Mouse (Mus musculus): ENCODE results near the gene Efna5.

Gene Efna5

DNA sequence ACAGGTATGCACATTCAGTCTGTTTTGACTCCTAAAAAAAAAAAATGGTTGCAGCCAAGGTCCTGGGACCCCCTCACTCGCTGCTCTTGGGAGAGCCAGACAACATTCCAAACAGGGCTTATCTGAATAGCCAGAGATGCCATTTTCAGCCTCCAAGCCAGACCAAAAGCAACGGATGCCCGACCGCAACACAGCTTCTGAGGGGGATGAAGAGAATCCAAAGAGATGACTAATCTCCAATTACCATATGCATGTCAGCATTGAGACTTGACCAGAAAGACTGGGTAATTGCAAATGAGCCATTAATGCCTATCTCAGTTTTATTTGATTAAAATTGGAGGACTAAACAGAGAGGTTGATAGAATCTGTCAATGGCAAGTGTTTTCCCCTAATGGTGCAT, 188.9 kb downstream of the Efna5 start:
- DNase-seq = peak; percentile 62

DNA sequence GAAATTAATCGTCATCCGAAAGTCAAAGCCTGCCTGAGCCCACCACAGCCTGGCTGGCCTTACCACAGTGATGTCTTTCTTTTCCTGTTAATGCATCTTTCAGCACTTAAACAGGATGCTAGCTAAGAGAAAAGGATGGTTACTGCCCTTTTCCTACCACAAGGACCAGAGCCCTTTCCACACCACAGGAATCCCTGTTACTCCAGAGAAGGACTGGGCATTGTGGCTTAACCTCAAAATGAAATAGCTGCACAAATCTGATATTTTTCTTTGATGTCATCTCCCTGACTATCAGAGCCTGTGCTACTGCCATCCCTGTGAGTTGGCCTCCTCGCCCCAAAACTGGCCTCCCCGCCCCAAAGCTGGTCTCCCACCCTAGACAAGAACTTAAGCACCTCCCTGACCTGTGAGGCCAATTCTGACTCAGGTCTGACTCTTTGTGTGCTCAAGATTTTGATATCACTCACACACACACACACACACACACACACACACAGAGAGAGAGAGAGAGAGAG, 189.9 kb downstream of the Efna5 start:
- DNase-seq = peak; percentile 79

DNA sequence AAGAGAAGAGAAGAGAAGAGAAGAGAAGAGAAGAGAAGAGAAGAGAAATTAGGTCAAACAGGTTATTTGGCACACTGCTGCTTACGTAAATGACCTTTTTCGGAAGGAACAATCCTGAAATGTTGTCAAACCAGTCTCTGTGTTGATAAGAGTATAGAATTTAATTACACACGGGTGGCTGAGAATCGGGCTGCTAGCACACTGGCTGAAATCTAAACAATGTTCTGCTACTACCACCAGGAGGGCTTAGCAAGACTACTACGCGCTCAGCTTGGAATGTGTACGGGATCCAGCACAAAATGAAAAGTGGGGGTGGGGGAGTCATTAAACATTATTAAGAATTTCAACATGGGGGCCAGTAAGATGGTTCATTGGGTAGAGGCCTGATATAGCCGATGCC, 190.9 kb downstream of the Efna5 start:
- peak; percentile 19 for DNase-seq

DNA sequence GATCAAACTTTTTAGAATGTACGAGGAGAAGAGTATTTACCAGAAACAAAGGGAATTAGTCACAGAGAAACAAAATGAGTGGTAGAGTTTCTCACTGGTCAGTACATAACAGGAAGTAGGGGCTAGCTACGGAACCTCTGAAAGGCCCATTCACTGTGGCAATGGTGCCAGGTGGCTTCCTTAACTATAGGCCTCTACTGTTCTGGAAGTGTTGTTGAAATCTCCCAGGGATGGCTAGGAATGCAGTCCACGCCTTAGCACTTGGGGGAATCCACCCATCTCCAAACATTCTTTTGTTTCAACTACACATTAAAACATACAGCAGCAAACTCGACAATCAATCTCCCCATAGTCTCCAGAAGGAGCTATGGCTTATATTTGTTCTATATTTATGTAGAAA, 191.5 kb downstream of the Efna5 start:
- DNase-seq = peak; percentile 76

DNA sequence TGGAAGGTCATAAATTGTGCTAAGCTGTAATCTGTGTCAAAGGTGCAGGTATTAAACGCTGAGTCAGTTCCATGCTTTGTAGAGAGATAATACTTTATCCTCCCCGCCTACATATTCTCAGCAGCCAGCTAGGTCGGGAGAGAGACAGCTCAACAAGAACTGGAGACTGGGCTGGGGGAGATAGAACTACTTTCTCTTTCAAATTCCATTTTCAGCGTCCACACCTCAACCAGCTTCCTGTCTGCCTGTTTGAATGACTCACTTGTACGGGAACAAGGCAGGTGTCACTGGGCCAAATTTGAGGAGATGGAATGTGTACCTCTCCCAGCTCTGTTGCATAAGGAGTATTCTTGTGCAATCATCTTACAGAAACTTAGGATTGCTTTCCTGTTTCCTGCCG, 193.7 kb downstream of the Efna5 start:
- peak; percentile 97 for DNase-seq

DNA sequence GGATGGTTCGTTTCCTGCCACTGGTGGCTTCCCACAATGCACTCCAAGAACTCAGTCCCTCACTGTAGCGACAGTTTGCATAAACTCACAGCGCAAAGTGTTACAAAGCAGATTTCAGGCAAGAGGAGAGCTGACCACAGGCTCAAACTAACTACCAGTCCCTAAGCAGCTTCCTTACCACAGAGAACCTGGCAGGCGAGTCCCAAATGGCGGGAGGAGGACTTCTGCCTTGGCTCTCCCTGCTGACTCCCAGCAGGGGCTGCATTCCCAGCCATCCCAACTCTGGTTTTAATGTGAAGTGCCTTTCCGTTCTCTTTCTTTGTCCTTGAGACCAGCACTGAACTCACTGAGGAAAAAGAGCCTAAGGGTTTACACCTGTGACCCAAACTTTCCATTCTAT, 195.9 kb downstream of the Efna5 start:
- DNase-seq = peak; percentile 79

DNA sequence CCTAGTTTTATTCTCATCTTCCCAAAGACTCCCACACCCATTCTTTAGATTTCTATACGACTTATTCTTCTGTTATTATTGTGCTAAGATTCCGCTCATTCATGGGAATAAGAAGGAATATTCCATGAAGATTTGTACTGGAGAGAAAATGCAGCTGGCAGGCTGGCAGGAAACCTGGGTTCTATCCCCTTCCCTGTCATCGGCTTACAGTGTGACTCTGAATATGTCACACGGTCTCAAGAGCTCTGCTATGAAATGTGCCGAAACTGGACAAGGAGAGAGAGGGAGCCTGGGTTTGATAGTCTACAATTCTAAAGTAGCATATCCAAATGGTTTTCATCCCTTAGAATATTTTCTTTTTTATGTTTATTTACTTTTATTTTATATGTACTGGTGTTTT, 198.0 kb downstream of the Efna5 start:
- DNase-seq = peak; percentile 93

DNA sequence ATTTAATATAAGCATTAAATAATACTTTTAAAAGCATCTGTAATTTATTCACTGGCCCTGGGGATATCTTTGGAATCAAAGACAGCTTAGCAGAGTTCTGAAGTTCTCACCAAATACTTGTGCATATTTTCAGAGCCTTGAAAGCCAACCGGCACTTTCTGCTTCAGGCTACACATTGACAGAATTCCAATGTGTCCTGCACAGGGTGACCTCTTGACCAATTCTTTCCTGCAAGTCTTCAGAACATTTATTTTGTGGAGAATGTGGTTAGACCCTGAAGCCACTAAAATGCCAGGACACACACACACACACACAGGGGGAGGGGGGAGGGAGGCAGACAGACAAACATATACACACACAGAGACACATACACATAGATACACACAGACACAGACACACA, 199.4 kb downstream of the Efna5 start:
- peak; percentile 51 for DNase-seq

DNA sequence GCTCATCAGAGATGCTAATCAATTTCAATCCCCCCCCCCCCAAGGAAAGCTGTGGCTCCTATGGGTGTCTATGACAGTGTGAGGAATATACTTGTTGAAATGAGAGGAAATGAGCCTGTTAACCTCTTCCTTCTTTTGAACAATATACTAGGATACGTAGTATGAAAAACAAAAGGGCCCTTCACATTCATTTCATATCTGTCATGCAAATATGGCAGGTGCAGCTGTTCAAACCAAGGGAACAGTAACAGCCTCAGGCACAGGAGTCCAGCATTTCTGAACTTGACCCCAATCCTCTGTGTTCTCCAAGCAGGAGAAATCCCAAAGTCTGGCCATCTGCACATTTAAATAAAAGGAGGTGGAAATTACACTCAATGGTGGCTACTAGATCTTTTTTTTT, 200.4 kb downstream of the Efna5 start:
- peak; percentile 24 for DNase-seq

DNA sequence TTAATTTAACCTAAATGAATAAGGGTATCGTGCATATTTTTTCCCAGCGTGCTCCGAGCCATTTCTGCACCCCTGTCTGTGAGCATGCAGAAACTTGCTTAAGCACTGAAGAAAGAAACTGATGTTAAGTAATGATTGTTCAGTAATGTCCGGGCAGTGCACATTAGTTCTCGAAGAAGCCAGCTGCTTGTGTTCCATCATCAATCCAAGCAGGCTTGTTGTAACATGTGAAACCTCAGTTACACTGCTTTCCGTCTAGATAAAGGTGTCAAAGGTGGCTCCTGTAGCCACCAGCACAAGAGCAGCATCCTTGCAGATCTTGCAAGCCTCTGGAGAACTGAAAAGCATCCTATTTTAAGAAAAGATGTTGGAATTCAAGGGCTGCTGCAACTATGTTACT, 204.3 kb downstream of the Efna5 start:
- DNase-seq = peak; percentile 76

DNA sequence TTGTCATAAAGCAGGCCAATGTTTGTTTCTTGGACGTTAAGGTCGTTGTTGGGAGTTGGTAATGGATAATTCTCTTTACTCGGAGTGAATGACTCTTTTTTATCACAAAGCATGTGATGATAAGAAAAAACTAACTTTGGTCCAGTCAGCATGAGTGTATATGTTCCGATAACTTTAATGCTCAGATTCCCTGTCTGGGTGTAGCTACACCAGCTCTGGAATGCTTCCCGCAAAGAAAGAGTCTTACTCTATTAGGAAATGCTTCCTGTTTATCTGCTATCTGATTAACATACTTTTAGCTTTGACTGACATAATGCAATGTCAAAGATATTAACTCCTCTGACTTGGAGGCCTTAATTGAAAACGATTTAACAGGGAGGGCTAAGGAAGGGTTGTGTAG, 204.7 kb downstream of the Efna5 start:
- DNase-seq = peak; percentile 2

DNA sequence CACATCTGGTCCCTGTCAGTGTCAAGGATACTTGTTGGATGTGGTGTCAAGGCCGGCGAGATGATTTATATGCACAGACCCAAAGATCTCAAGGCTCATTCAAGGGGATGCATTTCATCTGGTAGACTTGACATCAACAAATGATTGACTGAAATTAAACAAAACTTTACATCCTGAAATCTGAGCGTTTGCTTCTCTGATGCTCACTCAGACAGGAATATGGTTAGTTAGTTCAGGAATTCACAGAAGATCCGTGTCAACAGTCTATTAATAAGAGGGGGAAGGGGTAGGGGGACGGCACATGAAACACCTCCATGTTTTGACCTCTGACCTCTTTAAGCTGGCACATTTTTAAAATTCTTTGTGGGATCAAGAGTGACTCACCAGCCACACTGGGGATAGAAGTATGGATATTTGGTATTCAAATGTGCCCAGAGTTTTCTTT, 205.3 kb downstream of the Efna5 start:
- DNase-seq = peak; percentile 54

DNA sequence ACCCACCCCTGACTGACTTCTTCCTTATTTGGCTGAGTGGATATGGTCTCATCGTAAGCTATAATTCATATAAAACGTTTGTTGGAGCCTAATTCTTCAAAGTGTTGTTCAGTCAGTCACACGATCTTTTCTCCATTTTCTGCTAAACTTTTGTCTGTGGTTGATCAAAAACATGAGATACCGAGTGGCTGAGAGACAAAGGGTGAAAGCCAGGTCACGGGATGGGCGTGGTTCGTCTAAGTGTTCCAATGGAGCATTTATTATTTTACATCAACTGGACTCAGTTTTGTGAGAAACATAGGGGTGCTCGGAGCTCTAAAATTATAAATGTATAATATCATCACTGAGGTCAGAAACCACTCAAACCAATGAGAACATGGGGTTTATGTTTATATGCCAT, 209.0 kb downstream of the Efna5 start:
- peak; percentile 66 for DNase-seq

DNA sequence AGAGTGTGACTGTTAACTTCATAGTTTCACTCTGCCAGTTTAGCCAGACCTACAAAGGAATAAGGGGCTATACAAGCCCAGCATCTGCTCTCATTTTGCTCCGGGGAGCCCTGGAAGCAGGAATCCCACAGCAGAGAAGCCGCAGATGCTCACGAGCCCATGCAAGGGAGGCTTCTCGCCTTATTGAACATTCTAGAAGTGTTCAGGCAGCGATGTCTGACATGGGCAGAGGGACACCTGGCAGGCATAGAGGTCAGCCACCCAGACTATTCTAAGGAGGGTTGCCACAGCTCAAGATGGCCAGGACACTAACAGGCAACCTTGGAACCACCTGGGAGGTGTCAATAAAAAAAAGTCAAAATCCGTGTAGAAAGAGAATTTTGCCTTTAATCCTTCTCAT, 214.4 kb downstream of the Efna5 start:
- peak; percentile 83 for DNase-seq

DNA sequence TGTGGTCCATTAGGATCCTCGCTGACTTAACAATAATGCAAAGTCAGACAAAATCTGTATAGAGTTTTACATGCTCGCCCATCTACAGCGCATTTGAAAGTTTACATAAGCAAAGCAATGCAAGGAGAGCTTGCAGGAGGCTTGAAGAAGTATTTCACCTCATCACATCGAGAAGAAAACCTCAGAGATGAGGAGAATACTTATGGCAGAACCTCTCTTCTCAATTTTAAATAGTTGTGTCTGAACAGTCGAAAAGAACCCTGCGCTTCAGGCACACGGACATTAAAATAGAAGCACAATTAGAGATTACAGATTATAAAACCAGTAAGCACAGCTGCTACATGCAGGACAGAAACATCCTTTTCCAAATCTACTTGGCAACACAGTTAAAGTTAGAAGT, 215.3 kb downstream of the Efna5 start:
- peak; percentile 15 for DNase-seq

DNA sequence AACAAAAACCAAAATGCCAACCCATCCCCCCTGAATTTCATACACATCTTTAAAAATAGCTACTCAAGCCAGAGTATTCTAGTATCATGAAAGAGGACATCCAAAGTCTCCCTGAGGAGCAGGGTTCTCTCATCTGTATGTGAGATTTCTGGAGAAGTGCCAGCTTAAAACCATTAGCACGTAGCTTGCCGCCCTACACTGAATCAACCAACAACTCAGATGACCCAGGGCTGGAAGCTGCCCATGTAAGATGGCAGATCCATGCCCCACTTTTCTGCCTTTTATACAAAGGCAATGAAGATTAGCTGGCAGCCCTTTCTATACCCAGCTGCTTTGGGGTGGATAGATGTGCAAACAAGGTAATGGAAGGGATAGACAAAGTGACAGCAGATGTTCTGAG, 216.4 kb downstream of the Efna5 start:
- peak; percentile 85 for DNase-seq

DNA sequence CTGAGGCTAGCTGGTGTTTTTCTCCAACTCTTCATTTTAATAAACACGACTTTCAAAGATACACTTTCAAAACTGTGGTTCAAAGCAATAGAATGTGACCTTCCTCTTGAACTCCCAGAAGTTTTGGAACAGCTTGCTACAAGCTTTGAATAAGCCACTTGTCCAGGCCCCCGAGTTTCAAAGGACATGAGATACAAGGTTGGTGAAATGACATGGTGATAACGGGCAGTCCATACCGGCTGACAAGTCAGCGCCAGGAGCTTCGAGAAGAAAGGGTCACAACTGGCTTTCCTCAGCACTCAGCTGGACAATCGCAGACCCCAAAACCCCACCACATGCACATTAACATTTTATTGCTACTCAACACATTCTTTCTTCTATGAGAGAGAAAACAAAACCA, 219.3 kb downstream of the Efna5 start:
- peak; percentile 93 for DNase-seq

DNA sequence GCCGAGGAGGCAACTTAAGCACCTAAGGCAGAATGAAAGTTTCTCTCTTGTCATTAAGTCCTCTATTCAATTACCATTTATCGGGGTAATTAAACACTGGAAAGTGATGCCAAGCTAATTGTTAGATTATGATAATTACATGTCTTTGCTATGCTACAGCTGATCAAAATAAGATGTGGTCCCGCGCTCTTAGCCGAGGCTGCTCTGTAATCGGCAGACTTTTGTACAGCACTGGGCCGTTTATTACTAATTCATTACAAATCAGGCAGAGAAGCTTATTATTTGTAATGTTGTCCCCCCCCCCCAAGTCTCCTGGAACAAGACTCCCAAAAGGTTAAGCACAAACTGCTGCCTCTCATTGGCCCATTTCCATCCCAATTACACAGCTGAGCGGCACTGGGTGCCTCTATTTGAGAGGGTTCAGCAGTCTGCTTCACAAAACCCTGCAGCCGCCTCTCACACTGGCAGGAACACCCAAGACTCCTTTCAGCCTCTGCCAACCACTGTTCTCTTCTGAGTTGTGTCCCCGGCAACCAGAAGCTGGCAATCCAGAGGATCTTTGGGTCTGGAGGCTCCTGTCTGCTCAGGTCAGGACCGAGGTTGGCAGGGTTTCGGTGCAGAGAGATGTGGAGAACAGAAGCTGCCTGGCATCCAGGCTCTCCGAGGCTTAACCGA, 221.5 kb downstream of the Efna5 start:
- peak; percentile 91 for DNase-seq

DNA sequence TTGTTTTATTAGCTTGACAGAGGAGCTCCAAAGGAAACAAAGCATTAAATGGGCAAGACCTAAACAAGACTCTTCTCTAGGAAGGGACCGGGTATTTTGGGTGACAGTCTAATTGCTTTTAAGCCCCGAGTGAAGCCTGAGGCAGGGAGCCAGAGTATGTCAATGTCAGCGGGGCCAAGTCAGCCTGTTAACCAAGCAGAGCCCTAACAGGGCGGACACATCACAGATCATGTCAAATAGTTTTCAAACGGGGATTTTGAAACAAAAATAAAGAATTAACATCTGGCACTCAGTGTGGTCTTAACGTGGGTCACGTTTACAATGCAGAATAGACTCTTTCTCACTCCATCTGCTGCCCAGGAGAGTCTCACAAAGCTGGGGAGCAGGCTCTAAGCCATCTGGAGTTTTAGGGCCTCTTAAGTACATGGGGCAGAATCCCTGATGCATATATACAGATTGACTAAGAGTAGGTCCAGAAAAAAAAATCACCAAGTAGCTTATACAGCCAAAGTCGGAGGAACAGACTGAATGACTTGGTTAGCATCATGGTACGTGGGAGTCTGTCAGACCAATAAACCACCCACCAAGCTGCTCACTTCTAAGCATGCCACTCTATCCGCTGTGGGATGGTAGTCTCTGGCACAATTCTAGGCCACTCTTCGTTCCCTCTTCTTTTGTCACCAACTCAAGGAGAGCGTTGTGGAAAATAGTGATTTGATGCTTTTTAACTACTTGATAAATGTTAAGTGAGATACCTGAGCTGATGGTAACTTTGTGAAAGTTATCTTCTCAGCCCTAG, 223.1 kb downstream of the Efna5 start:
- DNase-seq = peak; percentile 89

DNA sequence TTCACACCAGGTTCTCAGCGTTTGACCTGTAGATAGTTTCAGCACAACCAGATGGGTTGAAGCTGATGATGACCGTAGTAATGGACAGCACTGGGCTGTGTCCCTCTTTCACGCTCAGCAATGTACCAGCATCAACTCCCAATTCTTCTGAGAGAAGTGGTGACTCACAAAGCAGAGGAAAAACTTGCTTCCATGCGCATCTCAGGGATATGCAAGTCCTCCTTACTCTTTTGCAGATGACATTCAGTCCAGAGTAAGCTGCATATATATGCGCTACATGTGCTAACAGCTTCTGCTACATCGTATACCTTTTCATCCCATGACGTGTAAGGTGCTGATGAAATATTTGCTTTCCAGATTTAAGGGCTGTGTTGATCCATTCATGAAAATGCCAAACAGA, 224.1 kb downstream of the Efna5 start:
- peak; percentile 65 for DNase-seq

DNA sequence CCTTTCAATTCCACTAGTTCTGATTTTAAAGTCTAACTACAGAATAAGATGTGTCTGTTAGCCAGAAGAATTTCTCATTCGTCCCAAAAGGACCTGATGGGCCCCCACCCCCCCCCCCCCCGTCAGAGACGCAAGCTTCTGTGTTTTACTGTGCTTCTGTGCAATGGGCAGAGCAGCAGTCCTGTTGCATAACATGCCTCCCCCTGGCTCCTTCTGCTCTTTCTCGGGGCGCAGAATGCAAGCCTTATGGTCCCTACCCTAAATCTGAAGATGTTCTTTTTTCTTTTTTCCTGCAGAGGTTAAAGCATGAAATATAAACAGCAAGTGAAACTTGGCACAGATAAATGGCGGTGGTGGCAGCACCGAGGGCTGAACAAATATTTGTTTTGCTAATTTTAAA, 224.5 kb downstream of the Efna5 start:
- peak; percentile 86 for DNase-seq

DNA sequence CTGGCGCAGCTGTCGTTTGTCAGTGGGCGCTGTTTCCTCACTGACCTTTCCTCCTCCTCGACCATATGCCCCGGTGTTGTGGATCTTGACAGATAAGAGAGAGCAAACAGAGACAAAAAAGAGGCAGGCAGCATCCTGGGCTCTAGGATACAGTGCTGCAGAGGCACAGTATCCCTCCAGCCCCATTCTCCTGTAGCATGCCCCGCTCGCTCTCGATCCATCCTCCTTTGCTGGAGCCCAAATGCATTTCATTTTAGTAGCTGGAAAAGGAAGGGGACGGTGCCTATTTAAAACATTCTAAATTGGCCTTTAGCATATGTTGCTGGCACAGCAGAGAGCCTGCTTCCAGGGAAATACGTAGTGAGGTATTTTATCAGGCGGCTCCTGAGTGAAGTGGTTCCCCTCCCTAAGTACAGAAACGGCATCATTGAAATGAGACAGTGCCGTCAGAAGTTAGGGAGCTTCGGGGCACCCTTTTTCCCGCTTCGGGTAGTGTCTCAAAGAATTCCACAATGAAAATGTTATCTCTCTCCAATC, 225.2 kb downstream of the Efna5 start:
- peak; percentile 85 for DNase-seq

DNA sequence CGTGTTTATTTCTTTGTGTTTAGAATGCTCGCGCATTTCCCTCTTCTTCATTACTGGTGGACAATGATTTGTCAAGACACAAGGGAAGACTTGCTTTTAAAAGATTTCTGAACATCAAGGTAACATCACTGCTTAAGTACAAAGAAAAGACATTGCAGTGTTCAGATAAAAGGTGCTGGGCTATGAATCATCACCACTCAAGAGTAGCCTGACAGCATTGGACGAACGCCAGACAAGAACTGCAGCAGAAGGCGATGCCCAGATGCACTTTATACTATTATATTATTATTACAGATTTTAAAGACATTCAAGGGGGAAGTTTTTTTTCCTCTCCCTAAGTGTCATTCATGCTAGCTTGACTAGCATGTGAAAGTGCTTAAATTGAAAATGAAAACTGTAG, 228.7 kb downstream of the Efna5 start:
- peak; percentile 29 for DNase-seq

DNA sequence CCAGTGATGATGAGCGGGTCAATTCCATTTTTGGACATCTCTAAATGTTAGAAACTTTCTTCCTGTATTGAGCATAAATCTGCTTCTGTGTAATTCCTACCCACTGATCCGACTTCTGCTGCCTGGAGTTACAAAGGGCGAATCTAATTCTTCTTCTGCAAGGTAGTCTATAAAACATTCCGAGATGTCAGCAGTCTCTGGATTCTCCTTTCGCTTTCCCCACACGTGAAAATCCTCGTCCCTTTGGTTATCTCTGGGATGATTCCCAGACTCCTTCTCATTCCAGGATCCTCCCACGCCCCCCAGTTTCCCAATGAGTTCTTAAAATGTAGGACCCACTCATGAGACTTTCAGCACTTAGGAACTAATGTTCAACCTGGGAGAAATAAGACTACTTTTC, 229.4 kb downstream of the Efna5 start:
- DNase-seq = peak; percentile 76

Data from heart, adult 11 months (tissue).